Mouse (Mus musculus) spleen, postnatal 10 days (tissue): ENCODE measurements around the gene Tmppe.
"Not testable (repeated sequence)": the region's sequence is repeated elsewhere in the genome, so short reads cannot be mapped to it uniquely, and the experiment has no call there.

Experiments
- DNase-seq, 2 experiments: peaks; one replicate each; pipeline ENCODE4 v3.0.0; 2021 to 2022; ENCODE audit warnings: low spot score in 2 of 2

The Tmppe gene

GRCm38 (mm10) chr9:114400949-114401684 is at the start of gene Tmppe, which contains the start of gene Glb1:
Gene Tmppe, plus strand, starts transcription at chr9:114401105.
Gene Glb1, plus strand, starts transcription at chr9:114401076.
- peak; percentile 61 to 78 for DNase-seq

- DNase-seq: peak; percentile 29 to 71
Measured at GRCm38 (mm10) chr9:114367783-114368470, 33.0 kb upstream of the Tmppe start.

DNA sequence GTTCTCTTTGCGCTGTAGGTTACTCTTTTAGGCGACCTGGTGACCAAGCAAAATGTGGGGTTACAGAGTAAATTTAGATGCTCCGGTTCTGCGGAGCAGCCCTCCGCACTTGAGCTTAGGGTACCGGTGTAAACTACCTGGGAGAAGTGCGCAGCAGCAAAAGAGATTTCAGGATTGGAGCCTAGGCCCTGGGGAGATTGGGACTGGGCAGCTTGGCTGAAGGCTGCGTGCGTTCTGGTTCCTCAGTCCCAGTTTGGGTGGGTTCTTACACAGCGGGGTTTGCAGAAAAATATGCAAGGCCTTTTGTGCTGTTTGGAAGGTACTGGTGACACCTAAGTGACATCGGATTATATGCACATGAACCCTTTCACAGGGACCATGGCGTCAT is 32.4 kb upstream of the Tmppe start:
- DNase-seq: no peak

GRCm38 (mm10) chr9:114369389-114369788 is 31.5 kb upstream of the Tmppe start:
- not testable (repeated sequence) for DNase-seq

- peak in 1 of 2 experiments; percentile 48 for DNase-seq
Measured at GRCm38 (mm10) chr9:114371717-114372116, 29.2 kb upstream of the Tmppe start.

- no peak for DNase-seq
Measured at GRCm38 (mm10) chr9:114375276-114375962, 25.5 kb upstream of the Tmppe start.

DNA sequence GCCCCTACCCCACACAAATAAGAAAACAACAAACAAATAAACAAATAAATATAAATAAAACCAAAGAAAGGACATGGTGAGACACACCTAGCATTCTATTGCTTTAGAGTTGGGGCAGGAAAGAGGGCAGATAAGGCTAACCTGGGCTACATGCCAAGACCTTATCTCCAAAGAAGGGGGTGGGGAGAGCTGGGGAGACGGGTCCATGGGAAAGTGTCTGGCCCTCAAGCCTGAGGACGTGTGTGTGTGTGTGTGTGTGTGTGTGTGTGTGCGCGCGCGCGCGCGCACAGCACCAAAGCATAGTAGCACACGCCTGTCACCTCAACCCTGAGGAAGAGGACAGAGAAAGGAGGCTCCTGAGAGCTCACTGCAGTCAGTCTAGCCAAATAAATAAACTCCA is 23.7 kb upstream of the Tmppe start:
- no peak for DNase-seq

- DNase-seq: no peak
Measured at GRCm38 (mm10) chr9:114379871-114380270, 21.0 kb upstream of the Tmppe start.

DNA sequence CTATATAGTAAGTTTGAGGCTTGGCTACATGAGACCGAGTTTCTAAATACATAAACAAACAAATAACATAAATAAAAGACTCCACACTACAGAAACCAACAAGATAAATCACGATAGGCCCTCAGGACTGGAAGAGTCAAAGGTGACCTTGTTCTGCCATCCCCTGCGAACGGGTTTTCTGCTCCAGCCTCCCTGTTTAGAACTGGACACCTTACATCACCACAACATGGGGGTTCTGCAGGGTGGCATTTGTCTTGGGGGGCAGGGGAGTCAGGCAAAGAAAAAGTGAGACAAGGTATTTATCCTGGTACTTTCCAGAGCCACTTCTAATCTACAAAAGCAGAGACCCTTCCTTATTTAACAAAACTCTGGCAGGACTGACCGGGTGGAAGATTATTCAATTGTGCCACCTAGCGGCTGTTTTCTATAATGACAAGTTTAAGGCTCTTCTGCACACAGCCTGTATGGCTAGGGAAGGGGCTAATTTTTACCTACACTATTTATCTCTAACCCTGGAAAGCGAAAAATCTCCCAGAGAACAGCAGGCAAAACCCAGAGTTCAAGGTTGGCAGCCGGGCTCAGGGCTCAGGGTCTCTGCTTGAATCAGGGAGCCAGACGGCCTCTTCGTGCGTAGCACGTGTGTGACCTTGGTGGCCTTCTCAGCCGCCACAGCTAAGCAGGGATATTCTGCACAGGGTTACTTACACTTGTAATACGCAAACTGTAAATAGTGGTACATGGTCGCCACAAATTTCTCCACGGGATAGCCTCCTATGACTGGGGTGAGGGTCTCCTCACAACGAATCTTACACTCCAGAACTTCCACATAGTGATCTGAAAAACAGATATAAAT is 19.8 kb upstream of the Tmppe start:
- DNase-seq: no peak

DNA sequence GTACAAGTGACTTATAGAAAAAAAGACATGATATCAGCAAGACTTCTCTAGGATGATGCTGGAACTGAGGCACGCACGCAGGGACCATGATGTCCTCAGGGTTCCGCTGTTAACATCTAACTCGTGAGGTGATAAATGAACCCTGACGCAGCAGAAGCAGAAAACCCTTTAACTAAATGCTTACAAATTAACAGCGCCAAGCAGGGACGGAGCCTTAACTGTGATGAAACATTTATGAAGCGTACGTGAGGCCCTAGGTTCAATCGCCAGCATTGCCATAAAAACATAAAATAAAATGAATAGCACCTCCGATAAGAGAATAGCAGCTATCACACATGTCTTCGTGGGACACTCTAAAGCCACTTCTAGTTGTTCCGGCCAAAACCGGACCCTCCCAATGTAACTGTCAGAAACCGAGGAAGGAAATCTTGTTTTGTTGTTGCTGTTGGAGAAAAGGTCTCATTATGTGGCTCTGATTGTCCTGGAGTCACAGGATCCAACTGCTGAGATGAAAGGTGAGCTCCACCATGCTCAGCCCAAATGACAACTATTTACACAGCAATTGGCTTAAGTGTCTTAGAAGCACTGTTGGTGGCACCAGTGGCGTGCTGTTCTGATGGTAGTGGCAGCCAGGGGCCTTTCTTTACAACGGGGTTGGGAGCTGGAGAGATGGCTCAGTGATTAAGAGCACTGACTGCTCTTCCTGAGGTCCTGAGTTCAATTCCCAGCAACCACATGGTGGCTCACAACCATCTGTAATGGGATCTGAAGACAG is 17.8 kb upstream of the Tmppe start:
- no peak for DNase-seq

DNA sequence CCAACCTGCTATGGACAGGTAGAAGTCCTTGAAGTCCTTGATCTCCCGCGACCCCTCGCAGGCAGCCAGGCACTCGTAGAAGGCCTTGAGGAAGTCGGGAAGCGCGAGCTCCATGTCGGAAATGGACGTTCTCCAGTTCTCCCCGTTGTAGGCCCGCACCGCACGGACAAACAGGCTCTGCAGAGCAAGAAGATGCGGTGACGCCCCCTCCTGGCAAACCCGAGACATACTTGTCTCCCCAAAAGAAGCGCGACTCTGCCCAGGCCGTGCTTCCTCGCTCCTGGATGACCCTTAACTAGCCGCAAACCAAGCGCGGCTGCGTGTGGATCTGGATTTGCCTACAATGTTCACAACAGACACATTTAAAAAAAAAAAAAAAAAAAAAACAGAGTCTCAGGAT is 16.2 kb upstream of the Tmppe start:
- no peak for DNase-seq

DNA sequence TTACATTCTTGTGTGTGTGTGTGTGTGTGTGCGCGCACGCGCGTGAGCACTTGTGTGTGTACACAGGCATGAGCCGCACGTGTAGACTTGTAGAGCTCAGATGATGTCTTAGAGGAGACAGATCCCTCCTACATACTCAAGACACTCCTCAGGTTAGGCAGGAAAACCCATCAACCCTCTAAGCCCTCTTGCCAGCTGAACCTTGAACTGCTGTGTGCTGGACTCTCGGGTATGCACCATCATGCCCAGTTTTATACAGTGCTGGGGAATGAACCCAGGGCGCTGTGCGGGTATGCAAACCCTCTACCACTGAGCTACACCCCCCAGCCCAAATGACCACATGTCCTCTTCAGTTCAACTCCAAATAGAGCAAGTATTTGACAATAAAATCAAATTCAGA is 15.7 kb upstream of the Tmppe start:
- no peak for DNase-seq

DNA sequence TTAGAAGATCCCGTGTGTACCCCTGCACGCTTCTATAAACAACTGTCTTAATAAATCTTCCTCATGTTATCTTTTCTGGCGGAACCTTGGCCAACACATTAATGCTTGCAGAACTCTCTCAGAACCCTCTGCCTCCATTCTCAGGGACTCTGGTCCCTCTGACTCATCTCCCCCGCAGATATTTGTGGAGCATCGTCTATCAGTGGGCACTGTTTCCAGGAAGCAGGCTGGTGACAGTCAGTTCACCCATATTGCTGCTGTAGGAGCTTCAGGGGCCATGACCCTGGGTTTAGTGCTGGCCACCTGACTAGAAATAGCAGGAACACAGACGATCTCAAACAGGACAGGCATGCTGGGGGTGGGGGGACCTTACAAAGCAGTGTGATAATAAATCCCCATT is 13.8 kb upstream of the Tmppe start:
- no peak for DNase-seq

GRCm38 (mm10) chr9:114388288-114388687 is 12.6 kb upstream of the Tmppe start:
- DNase-seq: no peak

DNA sequence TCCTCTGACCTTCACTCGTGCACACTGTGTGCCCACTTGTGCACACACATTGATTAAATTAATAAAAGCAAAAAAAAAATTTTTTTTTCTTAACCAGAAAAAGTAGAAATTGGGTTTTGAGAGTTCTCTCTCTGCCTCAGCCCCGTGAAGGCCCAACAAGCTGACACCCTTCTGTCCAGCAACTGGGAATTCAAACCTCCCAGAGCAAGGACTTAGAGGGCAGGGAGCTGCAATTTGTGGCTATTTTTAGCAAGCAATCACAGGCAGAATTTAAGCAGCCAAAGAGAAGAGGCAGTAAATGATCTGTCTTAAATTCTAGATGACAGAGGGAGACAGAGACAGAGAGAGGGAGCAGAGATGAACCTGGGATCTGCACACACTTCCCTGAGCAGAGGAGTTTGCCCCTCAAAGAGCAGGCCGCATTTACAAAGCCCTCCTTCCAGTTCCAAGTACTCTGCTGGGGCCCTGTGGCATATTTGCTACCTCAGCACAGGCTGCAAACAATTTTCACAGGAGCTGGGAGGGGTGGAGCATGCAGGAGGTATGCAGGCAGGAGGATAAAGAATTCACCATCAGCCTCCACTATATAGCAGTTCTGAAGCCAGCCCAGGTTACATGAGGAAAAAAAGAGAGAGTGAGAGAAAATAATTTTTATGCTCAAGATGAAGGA is 12.1 kb upstream of the Tmppe start:
- DNase-seq: no peak

DNA sequence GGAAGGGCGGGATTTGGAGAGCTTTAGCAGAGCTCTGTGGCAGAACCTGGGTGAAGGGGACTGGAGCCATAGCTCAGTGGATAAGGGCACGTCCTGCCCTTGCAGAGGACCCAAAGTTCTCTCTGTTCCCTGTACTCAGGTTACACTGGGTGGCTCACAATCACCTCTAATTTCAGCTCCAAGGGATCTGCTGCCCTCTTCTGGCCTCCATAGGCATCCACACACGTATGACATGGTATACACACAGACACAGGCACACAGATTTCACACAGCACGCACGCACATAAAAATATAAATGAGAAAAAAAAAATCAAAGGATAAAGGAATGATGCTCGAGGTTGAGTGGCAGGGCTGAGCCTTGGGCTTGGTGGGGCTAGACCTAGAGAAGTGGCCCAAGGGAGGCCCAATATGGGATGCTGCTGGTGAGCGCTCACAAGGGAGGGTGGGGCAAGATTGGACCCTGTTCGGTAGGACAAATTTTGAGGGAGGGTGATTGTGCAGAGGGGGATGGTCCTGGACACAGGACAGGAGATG is 11.5 kb upstream of the Tmppe start:
- no peak for DNase-seq

DNA sequence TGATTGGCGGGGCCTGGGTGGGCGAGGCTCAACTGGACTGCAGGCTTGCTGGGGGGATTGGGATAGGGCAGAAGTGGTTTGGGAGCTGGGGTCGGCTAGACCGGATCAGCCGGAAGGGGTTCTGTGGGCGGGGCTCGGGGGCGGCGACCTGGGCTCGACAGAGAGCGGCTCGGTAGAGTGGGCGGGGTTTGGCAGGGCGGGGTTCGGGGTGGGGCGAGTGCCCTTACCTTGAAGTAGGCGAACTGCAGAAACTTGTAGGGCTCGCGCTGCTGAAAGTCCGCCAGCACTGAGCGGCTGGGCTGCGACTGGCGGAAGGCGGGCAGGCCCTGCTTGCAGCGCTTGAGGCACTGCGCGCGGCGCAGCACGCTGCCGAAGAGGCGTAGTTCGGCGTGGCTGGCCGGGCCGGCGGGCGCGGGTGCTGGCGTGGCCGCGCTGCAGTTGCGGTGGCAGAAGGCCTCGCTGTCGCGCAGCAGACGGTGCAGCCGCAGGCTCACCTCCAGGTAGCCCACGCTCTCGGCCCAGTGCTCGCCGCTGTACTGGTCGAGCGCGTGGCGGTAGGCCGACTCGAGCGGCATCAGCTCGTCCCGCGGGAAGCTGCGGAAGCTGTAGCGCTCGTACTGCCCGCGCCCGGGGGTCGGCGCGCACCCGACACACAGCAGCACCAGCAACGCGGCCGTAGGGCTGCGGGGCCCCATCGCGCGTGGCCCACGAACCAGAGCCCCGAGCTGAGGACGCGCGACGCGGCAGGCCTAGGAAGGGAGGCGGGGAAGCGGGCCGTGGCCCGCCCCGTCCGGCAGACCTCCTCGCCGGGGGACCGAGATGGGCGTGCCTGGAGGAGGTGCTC is 10.8 kb upstream of the Tmppe start, which contains the start of gene Crtap:
TSS of gene Crtap (minus strand) at position 771 of the 844 bp plus-strand sequence.
- DNase-seq: peak; percentile 42 to 74

DNA sequence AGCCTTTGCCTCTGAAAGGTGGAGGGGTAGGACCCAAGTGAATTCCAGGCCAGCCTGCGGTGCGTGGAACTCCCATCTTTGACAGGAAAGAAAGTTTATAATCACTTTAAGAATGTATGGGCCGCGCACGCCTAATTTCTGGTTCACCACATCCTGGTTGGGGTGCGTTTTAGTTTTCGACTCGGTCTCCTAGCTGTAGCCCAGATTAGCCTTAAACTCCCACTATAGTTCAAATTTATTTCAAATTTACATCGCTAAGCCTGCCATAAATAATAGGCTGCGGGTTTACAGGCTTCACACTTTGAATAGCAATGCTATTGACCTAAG is 10.2 kb upstream of the Tmppe start:
- DNase-seq: no peak

DNA sequence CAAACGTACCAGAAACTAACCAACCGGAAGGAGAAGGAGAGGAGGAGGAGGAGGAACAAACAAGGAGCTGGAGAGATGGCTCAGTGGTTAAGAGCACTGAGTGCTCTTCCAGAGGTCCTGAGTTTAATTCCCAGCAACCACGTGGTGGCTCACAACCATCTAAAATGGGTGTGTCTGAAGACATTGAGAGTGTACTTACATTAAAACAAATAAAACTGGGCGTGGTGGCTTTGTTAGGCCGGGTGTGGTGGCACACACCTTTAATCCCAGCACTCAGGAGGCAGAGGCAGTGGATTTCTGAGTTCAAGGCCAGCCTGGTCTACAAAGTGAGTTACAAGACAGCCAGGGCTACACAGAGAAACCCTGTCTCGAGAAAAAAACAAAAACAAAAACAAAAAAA is 6.8 kb upstream of the Tmppe start:
- DNase-seq: not testable (repeated sequence)
